Mouse (Mus musculus) embryo, embryonic 9.5 days (tissue): ENCODE measurements around the gene Dcaf6.

Experiments used
- DNase-seq: peaks from one replicate; pipeline ENCODE4 v3.0.0-alpha.2; 2017; ENCODE audit errors: extremely low spot score

The Dcaf6 gene

GRCm38 (mm10) chr1:165460360-165460800 lies at the start of gene Dcaf6, which contains the start of gene Mpc2:
Gene Dcaf6 (minus strand): TSS chr1:165460475.
Gene Mpc2 (plus strand): TSS chr1:165460637.
- peak; percentile 100 for DNase-seq

- no peak for DNase-seq
Observed at GRCm38 (mm10) chr1:165506303-165506702, 46.0 kb upstream of the Dcaf6 start.

DNA sequence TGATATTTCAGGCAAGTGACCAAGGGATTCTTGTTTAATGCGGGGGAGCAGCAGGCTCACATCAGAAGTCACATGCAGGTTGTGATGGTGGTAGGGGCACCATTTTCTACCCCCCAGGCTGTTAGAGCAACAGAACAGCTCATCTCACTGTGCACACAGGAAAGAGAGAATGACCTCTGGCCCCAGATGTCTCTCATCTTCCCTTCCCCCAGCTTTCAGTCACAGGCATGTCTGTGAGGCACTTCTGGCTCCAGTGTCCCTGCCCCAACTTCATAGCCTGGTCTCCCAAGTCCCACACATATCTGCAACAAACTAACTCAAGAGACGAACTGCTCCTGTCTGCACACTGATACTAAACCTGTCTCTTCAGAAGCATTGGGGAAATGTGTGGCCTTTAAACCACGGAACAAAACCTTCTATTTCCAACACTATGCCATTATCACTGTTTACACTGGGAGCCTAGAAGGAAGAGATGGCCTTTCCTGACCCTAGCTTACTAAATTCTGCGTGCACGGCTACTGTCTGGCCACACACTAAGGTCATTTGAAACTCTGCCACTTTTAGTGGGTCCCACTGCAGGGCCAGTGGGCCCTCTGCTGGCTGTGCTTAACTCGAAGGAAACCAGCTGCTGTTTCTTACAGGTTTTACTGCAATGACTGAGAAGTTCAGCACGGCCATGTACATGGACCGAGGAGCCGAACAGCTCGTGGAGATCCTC lies 43.2 kb upstream of the Dcaf6 start:
- peak; percentile 51 for DNase-seq

GRCm38 (mm10) chr1:165498856-165499255 lies 38.6 kb upstream of the Dcaf6 start:
- DNase-seq, result no peak

GRCm38 (mm10) chr1:165489197-165489596 lies 28.9 kb upstream of the Dcaf6 start:
- DNase-seq, result no peak

DNA sequence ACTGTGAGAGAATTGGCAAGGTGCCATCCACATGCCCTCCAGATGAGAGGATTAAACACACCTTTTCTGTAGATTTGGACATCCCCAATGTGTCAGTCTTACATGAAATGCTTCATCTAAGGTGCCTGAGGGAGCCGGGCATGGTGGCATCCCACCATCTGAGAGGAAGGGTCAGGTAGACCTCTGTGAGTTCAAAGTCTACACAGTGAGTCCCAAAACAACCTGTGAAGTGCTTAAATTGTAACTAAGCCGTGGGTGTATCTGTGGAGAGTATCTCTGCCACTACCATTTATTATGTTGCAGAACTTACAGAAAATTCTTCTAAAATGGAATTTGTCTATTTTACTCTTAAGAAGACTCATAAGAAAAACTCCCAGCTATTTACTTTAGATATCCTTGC lies 25.8 kb upstream of the Dcaf6 start:
- DNase-seq, result no peak

- DNase-seq, result no peak
Observed at GRCm38 (mm10) chr1:165484688-165485233, 24.5 kb upstream of the Dcaf6 start, which contains the start of gene Adcy10. Gene Adcy10 (plus strand): TSS chr1:165485183.

GRCm38 (mm10) chr1:165471490-165471889 lies 11.2 kb upstream of the Dcaf6 start:
- no peak for DNase-seq

- DNase-seq, result no peak
Observed at GRCm38 (mm10) chr1:165469717-165470116, 9.4 kb upstream of the Dcaf6 start.

DNA sequence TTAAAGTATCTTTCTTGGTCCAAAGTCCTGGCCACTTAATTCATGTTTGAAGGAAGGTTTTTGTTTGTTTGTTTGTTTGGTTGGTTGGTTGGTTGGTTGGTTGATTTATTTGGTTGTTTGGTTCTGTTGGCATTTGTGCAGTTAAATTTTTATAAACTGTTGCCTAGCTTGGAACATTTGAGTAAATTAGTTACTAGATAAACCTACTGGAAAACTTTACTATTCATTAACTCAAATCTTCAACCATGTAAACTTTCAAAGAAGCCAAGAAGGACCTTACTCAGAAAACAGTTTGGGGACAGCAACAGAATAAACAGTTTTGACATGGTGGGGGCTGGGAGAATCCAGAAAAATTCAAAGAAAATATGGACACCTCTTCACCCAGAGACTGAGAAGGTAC lies 8.7 kb upstream of the Dcaf6 start:
- DNase-seq, result no peak

- no peak for DNase-seq
Observed at GRCm38 (mm10) chr1:165464574-165464973, 4.3 kb upstream of the Dcaf6 start.

DNA sequence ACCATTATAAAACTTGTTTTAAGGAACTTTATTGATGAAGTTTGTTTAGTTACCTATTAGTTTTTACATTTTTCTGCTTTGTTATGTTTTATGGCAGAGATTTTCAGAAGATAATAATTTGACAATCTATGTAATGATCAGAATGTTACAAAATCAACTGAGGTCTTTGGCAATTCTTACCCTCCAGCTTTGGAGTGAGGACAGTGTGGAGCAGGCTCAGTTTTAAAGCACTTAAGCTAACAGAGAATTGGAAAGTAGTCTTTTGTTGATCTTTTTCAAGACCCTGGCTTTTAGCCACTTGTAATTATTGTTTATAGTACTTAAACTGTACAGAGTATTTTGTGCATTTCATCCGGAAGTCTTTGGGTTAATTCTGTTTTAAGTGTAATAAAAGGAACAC lies 2.6 kb upstream of the Dcaf6 start:
- DNase-seq, result no peak

GRCm38 (mm10) chr1:165461681-165462080 lies 1.4 kb upstream of the Dcaf6 start:
- peak; percentile 23 for DNase-seq

- DNase-seq, result peak; percentile 99
Observed at GRCm38 (mm10) chr1:165460801-165461377, 614 bp upstream of the Dcaf6 start.

- peak; percentile 61 for DNase-seq
Observed at GRCm38 (mm10) chr1:165459503-165460181, 633 bp downstream of the Dcaf6 start.

- no peak for DNase-seq
Observed at GRCm38 (mm10) chr1:165459041-165459502, 1.2 kb downstream of the Dcaf6 start.

DNA sequence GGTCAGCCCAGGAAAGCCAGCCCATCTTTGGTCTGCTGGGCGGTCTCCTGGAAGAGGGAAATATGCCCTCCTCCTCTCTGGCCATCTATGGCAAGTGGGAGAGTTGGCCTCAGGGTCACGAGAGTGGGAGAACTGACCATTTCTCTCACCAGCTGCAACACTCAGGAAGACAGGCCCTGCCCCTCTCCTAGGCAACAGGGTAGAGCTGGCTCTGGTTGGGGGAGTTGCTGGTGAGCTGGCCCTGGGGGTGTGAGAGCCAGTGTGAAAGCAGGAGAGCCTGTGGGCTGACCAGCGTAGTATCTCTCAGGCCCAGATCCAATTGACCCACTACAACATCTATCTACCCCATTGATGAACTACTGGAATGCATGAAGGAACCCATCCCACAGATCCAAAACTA lies 18.6 kb downstream of the Dcaf6 start:
- no peak for DNase-seq

DNA sequence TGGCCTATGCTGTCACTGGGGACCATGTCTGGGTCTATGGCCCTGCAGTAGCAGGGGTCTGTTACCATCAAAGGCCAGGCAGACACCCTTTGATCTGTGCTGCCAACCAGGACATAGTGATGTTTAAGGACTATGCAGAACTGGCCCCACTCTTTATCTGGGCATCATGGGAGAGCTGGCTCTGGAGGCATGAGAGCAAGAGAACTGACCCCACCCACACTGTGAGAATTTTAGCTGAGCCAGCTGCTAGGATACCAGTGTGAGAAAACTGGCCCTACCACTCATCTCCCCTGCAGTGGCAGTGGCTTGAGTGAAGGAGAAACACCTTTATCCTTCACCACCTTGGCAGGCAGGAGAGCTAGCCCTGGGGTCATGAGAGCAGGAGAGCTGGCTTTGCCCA lies 19.1 kb downstream of the Dcaf6 start:
- DNase-seq, result no peak

DNA sequence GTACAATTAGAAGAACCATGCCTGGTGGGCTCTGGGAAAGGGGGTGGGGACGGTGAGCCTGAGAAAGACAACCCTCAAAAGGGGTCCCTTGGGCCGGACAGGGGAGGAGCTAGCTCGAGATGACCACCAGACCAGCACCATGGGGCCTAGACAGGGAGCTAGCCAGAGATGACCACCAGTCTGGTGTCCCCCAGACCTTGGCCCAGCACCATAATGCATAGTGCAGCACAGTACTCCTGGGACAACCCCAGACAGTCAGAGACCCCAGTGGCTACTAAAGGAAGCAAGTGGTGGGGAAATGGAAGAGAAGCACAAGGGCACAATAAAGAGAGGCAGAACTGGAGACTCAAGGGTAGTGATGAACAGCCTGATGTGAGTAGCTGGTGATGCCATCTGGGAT lies 19.5 kb downstream of the Dcaf6 start:
- DNase-seq, result no peak

DNA sequence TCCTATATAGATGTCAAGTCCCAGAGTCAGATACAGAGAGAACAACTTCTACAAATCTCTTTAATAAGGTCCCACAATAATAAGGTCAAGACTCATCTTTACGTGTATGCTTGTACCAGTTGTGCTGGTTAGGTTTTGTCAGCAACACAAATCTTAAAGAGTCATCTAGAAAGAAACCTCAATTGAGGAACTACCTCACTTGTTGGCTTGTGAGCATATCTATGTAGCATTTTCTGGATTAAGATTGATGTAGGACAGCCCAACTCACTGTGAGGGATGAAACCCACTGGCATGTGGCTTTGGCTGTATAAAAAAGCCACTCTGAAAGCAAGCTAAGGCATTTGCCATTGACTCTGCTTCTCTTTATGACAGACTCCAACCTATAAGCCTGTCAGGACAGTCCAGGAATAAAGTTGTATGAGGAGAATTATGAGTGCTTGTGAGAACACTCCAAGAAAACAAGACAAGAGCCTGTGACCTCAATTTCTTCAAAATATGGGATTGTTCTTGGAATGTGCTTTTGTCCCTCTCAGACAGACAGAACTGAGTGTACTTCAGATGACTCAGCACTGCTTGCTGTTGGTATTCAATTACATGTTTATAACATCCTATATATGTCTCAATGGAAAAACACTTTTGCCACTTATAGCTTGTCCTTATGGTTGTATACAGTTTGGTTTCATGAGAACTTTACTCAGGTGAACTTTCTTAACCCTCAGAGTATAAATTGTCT lies 21.8 kb downstream of the Dcaf6 start:
- no peak for DNase-seq

- no peak for DNase-seq
Observed at GRCm38 (mm10) chr1:165432883-165433282, 27.4 kb downstream of the Dcaf6 start.

- DNase-seq, result no peak
Observed at GRCm38 (mm10) chr1:165426254-165426653, 34.0 kb downstream of the Dcaf6 start.
